Mouse (Mus musculus) hindbrain, postnatal 0 days (tissue): ENCODE data around the gene C1qtnf5. TPM values are rescaled to one million over a fixed set of nuclear protein-coding genes. Genes with fewer than 3 reads are reported as not detected.

ENCODE experiments used
- ATAC-seq: fragments of 200-750 bp; cut with Nextera tagmentation; 2 replicates; pipeline ENCODE4 v1.8.0; 2017; ENCODE audit warnings: mild to moderate bottlenecking, moderate TSS enrichment, moderate library complexity
- DNase-seq: peaks from one replicate; pipeline ENCODE4 v3.0.0-alpha.2; 2015; ENCODE audit warnings: low spot score
- H3K27ac ChIP-seq: fragments of 300-500 bp; sonication (generic); 2 replicates; pipeline ENCODE4 v1.5.1; 2014; ENCODE audit warnings: mild to moderate bottlenecking
- H3K27me3 ChIP-seq: fragments of 300-500 bp; sonication (generic); 2 replicates; pipeline ENCODE4 v1.6.1; 2014; ENCODE audit warnings: low read length, mixed read lengths; ENCODE audit not compliant: insufficient read depth
- H3K36me3 ChIP-seq: fragments of 300-500 bp; sonication (generic); 2 replicates; pipeline ENCODE4 v1.6.1; 2014; ENCODE audit warnings: low read length, mixed read lengths; ENCODE audit not compliant: insufficient read depth
- H3K4me1 ChIP-seq: fragments of 300-500 bp; sonication (generic); 2 replicates; pipeline ENCODE4 v1.6.1; 2014; ENCODE audit warnings: antibody characterized with exemption, low read length, mixed read lengths; ENCODE audit not compliant: insufficient read depth
- H3K4me2 ChIP-seq: fragments of 300-500 bp; sonication (generic); 2 replicates; pipeline ENCODE4 v1.6.1; 2014; ENCODE audit warnings: low read depth, mild to moderate bottlenecking, low read length, moderate library complexity, mixed read lengths
- H3K4me3 ChIP-seq: fragments of 300-500 bp; sonication (generic); 2 replicates; pipeline ENCODE4 v1.5.1; 2014; ENCODE audit warnings: low read length
- H3K9ac ChIP-seq: fragments of 300-500 bp; sonication (generic); replicated peaks from 2 replicates; pipeline ENCODE4 v1.6.1; 2014; ENCODE audit warnings: mild to moderate bottlenecking, low read length, moderate library complexity, mixed read lengths
- H3K9me3 ChIP-seq: fragments of 300-500 bp; sonication (generic); 2 replicates; pipeline ENCODE4 v1.6.1; 2016; ENCODE audit warnings: low read length, mixed read lengths
- CTCF ChIP-seq: IDR thresholded peaks from 2 replicates; pipeline ENCODE4 v1.5.1; 2016; ENCODE audit warnings: antibody characterized with exemption, control low read depth, low read depth
- WGBS: fragments of 180-500 bp; shearing (Covaris S2); extraction: QIAGEN DNeasy Blood & Tissue Kit; methylation state at CpG from one replicate; pipeline ENCODE4 v1.1.7; 2014; 5-methylcytosine and 5-hydroxymethylcytosine counted together
- polyA plus RNA-seq: library from polyadenylated mRNA; unstranded; fragments of >200 nt; fragmentation: Nextera tagmentation; extraction: Ambion mirVana; gene quantifications from 2 replicates; pipeline ENCODE4 v1.2.1, GENCODE M21; 2015
- total RNA-seq: library from RNA; depleted of rRNA; stranded (reverse); fragments of >200 nt; gene quantifications from 2 replicates; pipeline ENCODE4 v1.2.3, GENCODE M21; 2014

The C1qtnf5 gene
- total and polyA plus RNA-seq, 2 experiments from 2014 or later, result 12.3 to 39.5 TPM

DNA sequence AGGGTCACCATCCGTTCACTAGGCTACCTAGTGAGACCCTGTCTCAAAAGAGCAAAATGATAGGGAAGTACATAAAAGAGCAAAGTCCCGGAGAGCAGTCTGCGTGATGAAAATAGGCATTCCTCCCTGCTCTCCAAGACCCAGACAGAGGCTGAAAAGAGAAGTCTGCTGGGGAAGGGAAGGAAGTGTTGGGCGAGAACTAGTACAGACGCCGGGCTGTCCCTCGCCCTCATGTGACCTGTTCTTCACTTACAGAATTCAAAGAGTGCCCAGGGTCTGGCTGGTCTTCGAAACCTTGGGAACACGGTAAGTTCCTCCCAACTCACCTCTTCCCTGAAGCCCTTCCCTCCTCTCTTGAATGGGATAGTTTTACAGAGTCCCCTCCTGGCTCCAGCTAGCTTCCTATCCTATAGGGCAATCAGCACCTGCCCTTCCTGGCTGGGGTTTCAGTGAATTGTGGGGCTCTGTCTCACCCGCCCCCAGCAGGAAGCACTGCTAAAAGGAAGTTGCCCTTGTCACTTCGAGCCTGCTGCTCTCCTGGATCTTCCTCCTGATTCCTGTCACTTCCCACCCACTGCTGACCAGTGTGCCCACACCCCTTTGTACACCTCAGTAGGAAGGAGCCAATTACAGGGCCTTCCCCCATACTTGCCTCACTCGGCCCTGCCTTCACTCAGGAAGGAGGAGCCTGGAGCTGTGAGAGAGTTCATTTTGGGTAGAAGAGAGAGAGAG, 18.0 kb upstream of the C1qtnf5 start:
- 71% methylated on average over 12 of the region's 12 CpGs for WGBS
- no peaks in the 10 kb centered on the region; the same call in 1 of the 2 replicates for H3K36me3 ChIP-seq
- no peak for ATAC-seq

DNA sequence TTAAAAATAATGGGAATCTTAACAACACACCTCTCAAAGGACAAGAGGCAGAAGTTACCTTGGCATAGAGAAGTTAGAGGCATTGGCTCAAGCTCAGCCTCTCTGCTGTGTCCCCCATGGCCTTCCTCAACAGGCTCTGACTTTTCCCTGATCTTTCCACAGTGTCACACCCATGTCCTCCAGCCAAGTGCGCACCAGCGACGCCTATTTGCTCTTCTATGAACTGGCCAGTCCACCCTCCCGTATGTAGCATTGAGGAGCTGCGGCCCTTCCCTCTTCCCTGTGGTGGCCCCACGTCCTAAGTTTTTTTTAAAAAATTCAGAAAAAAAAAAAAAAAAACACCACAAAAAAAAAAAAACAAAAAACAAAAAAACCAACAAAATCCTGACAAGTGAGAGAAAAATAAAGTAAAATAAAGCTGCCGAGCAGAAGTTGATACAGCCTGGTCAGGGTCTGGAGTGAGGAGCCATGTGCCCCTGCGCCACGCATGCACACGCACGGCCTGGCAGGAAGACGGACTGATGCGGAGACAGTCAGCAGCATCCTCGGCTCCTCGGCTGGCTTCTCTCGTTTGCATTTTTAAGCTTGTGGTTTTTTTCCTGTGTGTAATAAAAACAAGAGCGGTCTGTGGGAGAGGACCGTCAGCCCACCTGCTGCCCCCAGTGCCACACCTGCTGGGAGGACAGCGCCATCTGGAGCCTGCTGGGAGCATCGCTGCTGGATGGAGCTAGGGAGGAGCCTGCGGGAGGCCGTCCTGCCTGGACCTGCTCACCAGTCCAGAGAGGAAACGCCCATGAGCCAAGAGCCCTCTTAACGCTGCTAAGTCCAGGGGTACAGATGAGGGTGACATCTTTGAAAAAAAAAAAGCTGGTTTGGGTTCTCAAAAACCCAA, 13.2 kb upstream of the C1qtnf5 start:
- ATAC-seq, result peak; percentile 79

More for the DNA sequence above, 18.0 kb upstream of the C1qtnf5 start:
- Histone ChIP-seq H3K4me2 (no peak overlapping the region), H3K27me3 (0 out of 2 replicates have a peak, but pooled peaks cover 7% of the 10 kb centered on the region), H3K27ac (no peak overlapping the region), H3K4me1 (peaks cover 19% of the 10 kb centered on the region), H3K4me3 (no peak overlapping the region), H3K9ac (no peak overlapping the region), H3K9me3 (no peaks in the 10 kb centered on the region)
- TF ChIP-seq CTCF, result no peak
- no peak for DNase-seq

GRCm38 (mm10) chr9:44094737-44095136, 12.3 kb upstream of the C1qtnf5 start:
- Histone ChIP-seq H3K27ac (no peak overlapping the region), H3K4me3 (no peak overlapping the region), H3K9me3 (no peaks in the 10 kb centered on the region), H3K4me1 (no peaks in the 10 kb centered on the region; the same call in 1 of the 2 replicates), H3K27me3 (no peaks in the 10 kb centered on the region), H3K4me2 (no peak overlapping the region), H3K36me3 (no peaks in the 10 kb centered on the region; the same call in 1 of the 2 replicates), H3K9ac (no peak overlapping the region)
- no peak for TF ChIP-seq CTCF
- ATAC-seq (no peak), DNase-seq (no peak)
- WGBS, result 93% methylated on average over 3 of the region's 3 CpGs

More for the DNA sequence above, 13.2 kb upstream of the C1qtnf5 start:
- H3K36me3 ChIP-seq, result no peaks in the 10 kb centered on the region; the same call in 1 of the 2 replicates
- no peaks in the 10 kb centered on the region for H3K9me3 ChIP-seq
- H3K27ac ChIP-seq, result no peak overlapping the region
- peak overlapping the region; percentile 3; the same call in 1 of the 2 replicates for H3K4me3 ChIP-seq
- 28% methylated on average over 24 of the region's 24 CpGs for WGBS
- no peak overlapping the region for H3K9ac ChIP-seq
- H3K4me2 ChIP-seq, result peak overlapping the region; percentile 36
- no peaks in the 10 kb centered on the region; the same call in 1 of the 2 replicates for H3K4me1 ChIP-seq
- H3K27me3 ChIP-seq, result no peaks in the 10 kb centered on the region
- peak; percentile 90 for TF ChIP-seq CTCF
- peak; percentile 86 for DNase-seq

DNA sequence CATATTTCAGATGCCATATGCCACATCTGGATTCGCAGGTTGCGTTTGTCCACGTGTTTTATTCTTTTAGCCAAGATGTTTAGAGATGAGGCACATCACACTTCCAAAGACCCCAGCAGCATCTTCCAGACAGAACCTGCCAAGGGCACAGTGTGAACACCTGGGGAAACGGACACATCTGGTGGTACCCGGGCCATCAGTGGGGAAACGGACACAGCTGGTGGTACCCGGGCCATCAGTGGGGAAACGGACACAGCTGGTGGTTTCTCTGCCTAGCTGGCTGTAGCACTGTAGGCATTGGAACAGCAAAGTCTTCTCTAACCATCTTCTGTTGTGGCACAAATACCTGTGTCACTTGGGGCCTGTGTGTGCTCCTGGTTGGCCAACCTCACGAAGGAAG, 11.3 kb upstream of the C1qtnf5 start:
- no peak overlapping the region for H3K4me2 ChIP-seq
- H3K9me3 ChIP-seq, result no peaks in the 10 kb centered on the region
- DNase-seq (no peak), ATAC-seq (no peak)
- H3K4me3 ChIP-seq, result no peak overlapping the region
- TF ChIP-seq CTCF, result no peak
- H3K27ac ChIP-seq, result 0 out of 2 replicates have a peak overlapping the region, but pooled peaks have one; percentile 61
- H3K9ac ChIP-seq, result no peak overlapping the region
- no peaks in the 10 kb centered on the region; the same call in 1 of the 2 replicates for H3K4me1 ChIP-seq
- no peaks in the 10 kb centered on the region; the same call in 1 of the 2 replicates for H3K36me3 ChIP-seq
- no peaks in the 10 kb centered on the region for H3K27me3 ChIP-seq
- 87% methylated on average over 9 of the region's 9 CpGs for WGBS

DNA sequence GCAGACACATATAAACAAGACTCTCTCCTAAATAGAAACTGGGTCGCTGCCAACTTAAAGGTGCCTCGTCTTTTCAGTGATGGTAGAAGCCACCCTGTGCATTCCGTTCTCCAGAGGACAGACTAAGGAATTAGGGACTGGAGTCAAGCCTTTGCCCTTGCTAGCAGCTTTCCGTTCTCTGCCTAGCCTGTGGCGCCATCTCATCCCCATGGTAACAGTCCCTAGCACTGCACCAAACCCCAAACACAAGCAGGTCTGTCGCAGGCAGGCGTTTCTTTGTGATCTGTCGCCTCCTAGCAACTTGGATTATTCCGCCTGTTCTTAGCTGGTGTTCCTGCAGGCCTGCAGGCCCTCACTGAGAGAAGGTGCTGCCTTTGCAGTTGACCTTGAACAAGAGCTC, 10.5 kb upstream of the C1qtnf5 start:
- Histone ChIP-seq H3K9me3 (no peaks in the 10 kb centered on the region), H3K4me2 (no peak overlapping the region), H3K27ac (peak overlapping the region; percentile 61), H3K9ac (no peak overlapping the region), H3K4me3 (no peak overlapping the region), H3K36me3 (no peaks in the 10 kb centered on the region; the same call in 1 of the 2 replicates), H3K4me1 (no peaks in the 10 kb centered on the region; the same call in 1 of the 2 replicates), H3K27me3 (no peaks in the 10 kb centered on the region)
- ATAC-seq (peak; percentile 71), DNase-seq (peak; percentile 70)
- 13% methylated on average over 9 of the region's 9 CpGs for WGBS
- 0 out of 2 replicates have a peak, but pooled peaks have one; percentile 9 for TF ChIP-seq CTCF

GRCm38 (mm10) chr9:44101490-44101889, 5.6 kb upstream of the C1qtnf5 start, which contains the start of gene Mfrp:
Mfrp (plus strand) TSS chr9:44101729.
- TF ChIP-seq CTCF, result no peak
- Histone ChIP-seq H3K4me2 (no peak within 1 kb of the TSS), H3K36me3 (no peaks in the 10 kb centered on the region), H3K9ac (no peak within 1 kb of the TSS), H3K4me1 (peaks cover 7% of the 10 kb centered on the region), H3K4me3 (no peak within 1 kb of the TSS), H3K27ac (no peak within 1 kb of the TSS), H3K27me3 (no peaks in the 10 kb centered on the region), H3K9me3 (no peaks in the 10 kb centered on the region)
- ATAC-seq, result no peak
- DNase-seq, result no peak
- 66% methylated on average over 9 of the region's 9 CpGs for WGBS
